Mouse (Mus musculus): ENCODE results near the gene Limch1.

The Limch1 gene

GRCm38 (mm10) chr5:66747761-66748430, 2.3 kb downstream of the Limch1 start:
- no peak for DNase-seq

GRCm38 (mm10) chr5:66748448-66749115, 3.0 kb downstream of the Limch1 start:
- no peak for DNase-seq

- DNase-seq = no peak
Measured at GRCm38 (mm10) chr5:66750641-66751040, 5.0 kb downstream of the Limch1 start.

- DNase-seq = no peak
Measured at GRCm38 (mm10) chr5:66751332-66751980, 5.8 kb downstream of the Limch1 start.

GRCm38 (mm10) chr5:66753620-66754019, 8.0 kb downstream of the Limch1 start:
- no peak for DNase-seq

GRCm38 (mm10) chr5:66756821-66757705, 11.4 kb downstream of the Limch1 start:
- no peak for DNase-seq

GRCm38 (mm10) chr5:66757706-66758237, 12.1 kb downstream of the Limch1 start:
- no peak for DNase-seq

- no peak for DNase-seq
Measured at GRCm38 (mm10) chr5:66759354-66759753, 13.7 kb downstream of the Limch1 start.

- no peak for DNase-seq
Measured at GRCm38 (mm10) chr5:66760747-66761146, 15.1 kb downstream of the Limch1 start.

GRCm38 (mm10) chr5:66762006-66762405, 16.4 kb downstream of the Limch1 start:
- no peak for DNase-seq

- no peak for DNase-seq
Measured at GRCm38 (mm10) chr5:66764129-66764528, 18.5 kb downstream of the Limch1 start.

- no peak for DNase-seq
Measured at GRCm38 (mm10) chr5:66765911-66766310, 20.3 kb downstream of the Limch1 start.

GRCm38 (mm10) chr5:66768034-66768433, 22.4 kb downstream of the Limch1 start:
- no peak for DNase-seq

- DNase-seq = no peak
Measured at GRCm38 (mm10) chr5:66769070-66769469, 23.4 kb downstream of the Limch1 start.

- no peak for DNase-seq
Measured at GRCm38 (mm10) chr5:66769558-66769957, 23.9 kb downstream of the Limch1 start.

GRCm38 (mm10) chr5:66777999-66778710, 32.5 kb downstream of the Limch1 start:
- no peak for DNase-seq

GRCm38 (mm10) chr5:66780371-66780770, 34.7 kb downstream of the Limch1 start:
- no peak for DNase-seq

- DNase-seq = no peak
Measured at GRCm38 (mm10) chr5:66781507-66781906, 35.9 kb downstream of the Limch1 start.

- DNase-seq = no peak
Measured at GRCm38 (mm10) chr5:66782851-66783250, 37.2 kb downstream of the Limch1 start.

GRCm38 (mm10) chr5:66784624-66785361, 39.2 kb downstream of the Limch1 start:
- no peak for DNase-seq

GRCm38 (mm10) chr5:66785995-66786620, 40.5 kb downstream of the Limch1 start:
- DNase-seq = no peak

Data from thymus, postnatal 4 days (tissue).